Mouse (Mus musculus): ENCODE data around the gene Fgfr2. TPM values are rescaled to one million over a fixed set of nuclear protein-coding genes. Genes with fewer than 3 reads are reported as not detected.

The Fgfr2 gene
- polyA plus RNA-seq, 1 experiment: 14.8 TPM

DNA sequence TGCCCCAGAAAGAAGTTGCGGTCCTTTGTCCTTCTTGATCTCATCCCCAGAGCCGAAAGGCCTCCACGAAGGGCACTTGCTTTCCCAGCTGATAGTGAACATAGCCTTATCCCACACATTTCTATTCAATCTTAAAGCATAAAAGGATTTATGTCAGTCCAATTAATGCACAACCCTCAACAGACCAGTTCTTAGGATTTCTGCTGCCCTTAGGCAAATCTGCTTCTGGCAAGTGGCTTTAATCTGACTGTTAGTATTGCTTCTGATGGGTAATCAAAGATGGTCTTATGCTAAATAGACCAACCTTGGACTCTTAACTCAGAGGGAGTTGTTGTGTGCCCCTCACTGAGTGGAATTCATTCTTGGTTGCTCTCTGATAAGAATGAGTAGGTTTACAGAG lies 2505.6 kb downstream of the Fgfr2 start:
- Histone ChIP-seq H3K27me3 (replicated peaks; ENCODE audit: control insufficient read depth, insufficient read depth, low read length) (no peaks in the 10 kb centered on the region), H3K4me1 (ENCODE audit: control insufficient read depth, insufficient read depth, low read length) (peaks cover 13% of the 10 kb centered on the region; the same call in 1 of the 2 replicates), H3K27ac (ENCODE audit: insufficient read depth, low read depth, low read length) (no peak overlapping the region), H3K4me3 (ENCODE audit: insufficient read depth, low read depth, low read length) (no peak overlapping the region), H3K36me3 (ENCODE audit: control insufficient read depth, insufficient read depth, low read length) (no peaks in the 10 kb centered on the region)
- WGBS: 91% methylated on average over 3 of the region's 3 CpGs
- no peak for DNase-seq
- TF ChIP-seq POLR2A (IDR thresholded peaks at IDR 0.05; ENCODE audit: low read depth, low read length): no peak
- no peak for TF ChIP-seq CTCF (conservative IDR thresholded peaks at IDR 0.05; ENCODE audit: insufficient read depth, insufficient read length, low read depth, low read length)

DNA sequence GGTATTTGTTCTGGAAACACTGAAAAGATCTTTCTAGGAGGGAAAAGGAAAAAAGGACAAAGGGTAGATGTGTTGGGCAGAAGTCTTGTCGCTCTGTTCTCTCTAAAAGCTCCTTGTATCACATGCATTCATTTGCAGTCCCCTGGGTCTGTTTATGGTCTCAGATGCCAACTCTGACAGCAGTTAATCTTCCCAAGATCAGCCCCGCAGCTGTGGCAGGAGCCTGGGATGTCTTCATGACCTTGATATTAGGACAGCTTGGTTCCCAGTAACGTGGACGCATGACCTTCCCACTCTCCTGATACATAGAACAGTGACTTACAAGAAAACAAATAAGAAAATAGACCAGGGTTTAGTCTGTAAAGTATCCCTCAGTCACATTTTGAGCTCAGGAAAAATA lies 2509.2 kb downstream of the Fgfr2 start:
- no peak for DNase-seq
- WGBS: 57% methylated on average over 4 of the region's 4 CpGs
- Histone ChIP-seq H3K4me1 (ENCODE audit: control insufficient read depth, insufficient read depth, low read length) (no peaks in the 10 kb centered on the region; the same call in 1 of the 2 replicates), H3K36me3 (ENCODE audit: control insufficient read depth, insufficient read depth, low read length) (no peaks in the 10 kb centered on the region), H3K27ac (ENCODE audit: insufficient read depth, low read depth, low read length) (0 out of 2 replicates have a peak overlapping the region, but pooled peaks have one; percentile 51), H3K4me3 (ENCODE audit: insufficient read depth, low read depth, low read length) (no peak overlapping the region), H3K27me3 (replicated peaks; ENCODE audit: control insufficient read depth, insufficient read depth, low read length) (no peaks in the 10 kb centered on the region)
- TF ChIP-seq POLR2A (IDR thresholded peaks at IDR 0.05; ENCODE audit: low read depth, low read length) (no peak), CTCF (conservative IDR thresholded peaks at IDR 0.05; ENCODE audit: insufficient read depth, insufficient read length, low read depth, low read length) (no peak)

DNA sequence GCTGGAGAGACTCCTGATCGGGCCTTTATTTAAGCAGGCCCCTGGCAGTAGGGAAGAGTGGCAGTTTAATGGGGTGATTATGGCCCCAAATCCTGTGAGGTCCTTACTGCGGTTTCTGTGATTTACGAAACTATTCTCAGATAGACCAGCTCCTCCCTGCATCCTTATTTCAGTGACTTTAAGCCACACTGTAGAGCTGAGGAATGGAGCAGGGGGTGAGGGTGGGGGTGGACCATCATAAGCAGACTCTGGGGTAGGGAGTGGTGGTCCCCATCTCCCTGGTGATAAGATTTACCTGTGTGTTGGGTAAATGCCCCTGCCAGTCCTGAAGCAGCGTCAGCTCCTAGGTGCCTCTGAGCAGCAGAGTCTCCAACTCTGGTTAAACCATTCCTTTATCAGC lies 2516.2 kb downstream of the Fgfr2 start:
- no peaks in the 10 kb centered on the region for H3K27me3 ChIP-seq (replicated peaks; ENCODE audit: control insufficient read depth, insufficient read depth, low read length)
- no peak for TF ChIP-seq POLR2A (IDR thresholded peaks at IDR 0.05; ENCODE audit: low read depth, low read length)
- no peak for TF ChIP-seq CTCF (conservative IDR thresholded peaks at IDR 0.05; ENCODE audit: insufficient read depth, insufficient read length, low read depth, low read length)
- 64% methylated on average over 4 of the region's 4 CpGs for WGBS
- no peak for DNase-seq
- no peaks in the 10 kb centered on the region; the same call in 1 of the 2 replicates for H3K36me3 ChIP-seq (ENCODE audit: control insufficient read depth, insufficient read depth, low read length)
- H3K4me1 ChIP-seq (ENCODE audit: control insufficient read depth, insufficient read depth, low read length): peaks cover 19% of the 10 kb centered on the region
- no peak overlapping the region for H3K4me3 ChIP-seq (ENCODE audit: insufficient read depth, low read depth, low read length)
- H3K27ac ChIP-seq (ENCODE audit: insufficient read depth, low read depth, low read length): no peak overlapping the region

DNA sequence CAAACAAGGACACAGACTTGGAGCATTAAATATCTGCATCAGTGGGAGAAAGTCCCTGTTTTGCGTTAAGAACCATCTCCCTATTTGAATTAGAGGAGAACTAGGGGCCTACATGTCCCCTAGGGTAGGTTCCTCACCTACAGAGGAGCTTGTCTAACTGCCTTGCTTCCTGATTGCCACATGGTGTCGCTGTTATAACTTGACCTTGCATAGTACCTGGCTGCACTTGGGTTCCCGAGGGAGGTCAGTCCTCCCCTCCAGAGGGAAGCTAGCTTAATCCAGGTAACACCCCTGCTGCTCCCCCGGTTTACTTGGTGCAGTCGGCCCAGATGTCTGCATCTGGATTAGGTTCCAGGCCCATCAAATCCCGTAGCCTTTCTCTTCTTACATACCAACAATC lies 2518.0 kb downstream of the Fgfr2 start:
- 29% methylated on average over 6 of the region's 6 CpGs for WGBS
- H3K27ac ChIP-seq (ENCODE audit: insufficient read depth, low read depth, low read length): no peak overlapping the region
- peak; percentile 61 for DNase-seq
- TF ChIP-seq POLR2A (IDR thresholded peaks at IDR 0.05; ENCODE audit: low read depth, low read length) (no peak), CTCF (conservative IDR thresholded peaks at IDR 0.05; ENCODE audit: insufficient read depth, insufficient read length, low read depth, low read length) (peak; percentile 76)
- no peak overlapping the region for H3K4me3 ChIP-seq (ENCODE audit: insufficient read depth, low read depth, low read length)
- H3K4me1 ChIP-seq (ENCODE audit: control insufficient read depth, insufficient read depth, low read length): peaks cover 31% of the 10 kb centered on the region
- H3K36me3 ChIP-seq (ENCODE audit: control insufficient read depth, insufficient read depth, low read length): no peaks in the 10 kb centered on the region; the same call in 1 of the 2 replicates
- no peaks in the 10 kb centered on the region for H3K27me3 ChIP-seq (replicated peaks; ENCODE audit: control insufficient read depth, insufficient read depth, low read length)

DNA sequence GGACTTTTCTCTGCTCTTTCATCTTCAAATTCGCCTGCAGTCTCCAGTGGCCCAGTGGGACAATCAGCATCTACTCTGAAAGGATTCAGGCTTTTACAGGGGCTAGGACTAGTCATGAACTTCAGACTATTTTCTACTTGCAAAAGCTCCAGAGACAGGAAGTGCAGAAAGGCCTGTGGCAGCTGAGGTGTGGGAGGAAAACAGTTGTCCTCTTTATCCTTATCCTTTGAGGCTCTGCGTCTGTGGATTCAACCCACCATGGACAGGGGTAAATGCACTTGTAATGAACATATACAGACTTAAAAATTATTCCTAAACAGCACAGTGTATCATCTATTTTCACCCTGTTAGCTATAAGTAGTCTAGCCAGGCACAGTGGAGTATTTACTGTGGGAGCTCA lies 2518.8 kb downstream of the Fgfr2 start:
- WGBS: 88% methylated on average over 2 of the region's 2 CpGs

DNA sequence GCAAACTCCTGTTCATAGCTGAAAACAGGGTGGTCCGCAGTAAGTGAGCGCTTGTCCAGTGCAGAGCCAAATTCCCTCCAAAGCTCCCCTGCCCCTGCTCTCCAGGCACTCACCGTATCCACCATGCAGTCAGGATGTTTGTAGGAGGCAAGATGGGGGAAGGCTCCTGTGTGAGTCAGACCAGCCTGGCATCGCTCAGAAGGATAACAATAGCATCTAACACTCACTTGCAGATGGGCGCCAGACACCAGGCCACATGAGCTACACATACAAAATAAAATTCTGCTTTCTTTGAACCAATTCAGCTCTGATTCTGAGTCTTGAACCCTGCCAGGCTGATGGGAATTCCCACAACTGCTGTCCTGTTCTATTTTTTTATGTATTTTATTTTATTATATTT lies 2519.6 kb downstream of the Fgfr2 start:
- TF ChIP-seq POLR2A (IDR thresholded peaks at IDR 0.05; ENCODE audit: low read depth, low read length) (no peak), CTCF (conservative IDR thresholded peaks at IDR 0.05; ENCODE audit: insufficient read depth, insufficient read length, low read depth, low read length) (no peak)
- Histone ChIP-seq H3K4me3 (ENCODE audit: insufficient read depth, low read depth, low read length) (no peak overlapping the region), H3K27me3 (replicated peaks; ENCODE audit: control insufficient read depth, insufficient read depth, low read length) (no peaks in the 10 kb centered on the region), H3K27ac (ENCODE audit: insufficient read depth, low read depth, low read length) (no peak overlapping the region), H3K36me3 (ENCODE audit: control insufficient read depth, insufficient read depth, low read length) (no peaks in the 10 kb centered on the region; the same call in 1 of the 2 replicates), H3K4me1 (ENCODE audit: control insufficient read depth, insufficient read depth, low read length) (peaks cover 34% of the 10 kb centered on the region)
- DNase-seq: no peak
- WGBS: 92% methylated on average over 5 of the region's 5 CpGs

More for the DNA sequence above, 2518.8 kb downstream of the Fgfr2 start:
- Histone ChIP-seq H3K27me3 (replicated peaks; ENCODE audit: control insufficient read depth, insufficient read depth, low read length) (no peaks in the 10 kb centered on the region), H3K4me1 (ENCODE audit: control insufficient read depth, insufficient read depth, low read length) (peaks cover 34% of the 10 kb centered on the region), H3K27ac (ENCODE audit: insufficient read depth, low read depth, low read length) (no peak overlapping the region), H3K36me3 (ENCODE audit: control insufficient read depth, insufficient read depth, low read length) (no peaks in the 10 kb centered on the region; the same call in 1 of the 2 replicates), H3K4me3 (ENCODE audit: insufficient read depth, low read depth, low read length) (no peak overlapping the region)
- no peak for DNase-seq
- TF ChIP-seq POLR2A (IDR thresholded peaks at IDR 0.05; ENCODE audit: low read depth, low read length): no peak

DNA sequence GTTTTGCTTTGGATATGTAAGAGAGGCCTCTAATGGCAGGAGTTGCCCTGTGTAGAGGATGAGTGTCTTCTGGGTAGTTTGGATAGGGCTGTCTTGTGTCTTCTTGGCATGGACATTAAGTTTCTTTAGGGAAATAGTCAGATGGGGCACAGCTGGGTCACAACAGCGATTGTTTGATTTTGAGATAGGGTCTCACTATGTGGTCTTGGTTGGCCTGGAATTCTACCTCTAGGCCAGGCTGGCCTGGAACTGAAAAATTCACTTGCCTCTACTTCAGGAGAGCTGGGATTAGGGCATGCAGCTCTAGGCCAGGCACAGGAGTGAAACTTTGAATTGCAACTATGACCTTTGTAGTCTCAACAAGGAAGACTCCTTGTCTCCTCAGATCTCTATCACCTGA lies 2520.3 kb downstream of the Fgfr2 start:
- Histone ChIP-seq H3K4me3 (ENCODE audit: insufficient read depth, low read depth, low read length) (no peak overlapping the region), H3K36me3 (ENCODE audit: control insufficient read depth, insufficient read depth, low read length) (no peaks in the 10 kb centered on the region; the same call in 1 of the 2 replicates), H3K27me3 (replicated peaks; ENCODE audit: control insufficient read depth, insufficient read depth, low read length) (no peaks in the 10 kb centered on the region), H3K4me1 (ENCODE audit: control insufficient read depth, insufficient read depth, low read length) (peaks cover 34% of the 10 kb centered on the region), H3K27ac (ENCODE audit: insufficient read depth, low read depth, low read length) (peak overlapping the region; percentile 6; the same call in 1 of the 2 replicates)
- DNase-seq: peak; percentile 50
- TF ChIP-seq CTCF (conservative IDR thresholded peaks at IDR 0.05; ENCODE audit: insufficient read depth, insufficient read length, low read depth, low read length) (no peak), POLR2A (IDR thresholded peaks at IDR 0.05; ENCODE audit: low read depth, low read length) (no peak)
- WGBS: 84% methylated on average over 1 of the region's 1 CpGs

All from kidney, adult 2 months (tissue).